Mouse (Mus musculus) cerebellum, adult 18-20 months (tissue): ENCODE results near the gene Zdhhc7.

Experiments used
- DNase-seq, 2 experiments: peaks; one replicate each; pipeline ENCODE4 v3.0.0; 2021

Gene Zdhhc7

DNA sequence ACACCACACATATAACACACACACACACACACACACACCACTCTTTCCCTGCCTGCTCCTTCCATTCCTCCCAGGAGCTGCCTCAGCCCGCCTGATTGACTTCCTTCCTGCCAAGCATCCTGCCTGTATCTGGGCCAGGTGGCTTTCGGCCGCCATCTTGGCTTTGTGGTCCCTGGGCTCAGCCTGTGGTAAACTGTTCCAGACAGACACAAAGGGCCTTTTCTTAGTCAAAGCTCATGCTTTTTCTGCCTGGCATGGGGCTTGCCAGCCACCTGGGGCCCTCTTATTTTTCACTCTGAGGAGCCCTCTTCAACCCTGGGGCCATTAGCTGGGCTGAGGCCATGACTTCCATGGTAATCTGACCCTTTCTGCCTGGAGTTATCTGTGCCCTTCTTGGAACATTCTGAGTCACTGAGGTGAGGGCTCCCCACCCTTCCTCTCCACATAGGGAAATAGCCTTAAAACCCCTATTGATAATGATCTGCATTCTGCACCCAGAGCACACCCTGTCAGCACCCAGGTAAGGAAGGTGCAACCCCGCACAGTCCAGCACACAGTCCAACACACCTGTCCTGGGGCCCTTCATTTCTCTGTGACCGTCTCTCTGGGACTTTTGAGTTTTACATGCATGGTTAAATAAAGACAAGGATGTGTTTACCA lies 68.6 kb downstream of the Zdhhc7 start:
- DNase-seq: no peak
